Mouse (Mus musculus) v-Abl transformed pro-B cells (cell line): Measurements from ENCODE around the gene Klf2.

ENCODE experiments used
- in situ Hi-C, 2 experiments: fragments of 400-800 bp; cut with MboI; formaldehyde crosslinking; loops; one replicate each; pipeline ENCODE4 v1.15.1; 2025; ENCODE audit not compliant: unreplicated experiment in 2 of 2

Klf2 gene

DNA sequence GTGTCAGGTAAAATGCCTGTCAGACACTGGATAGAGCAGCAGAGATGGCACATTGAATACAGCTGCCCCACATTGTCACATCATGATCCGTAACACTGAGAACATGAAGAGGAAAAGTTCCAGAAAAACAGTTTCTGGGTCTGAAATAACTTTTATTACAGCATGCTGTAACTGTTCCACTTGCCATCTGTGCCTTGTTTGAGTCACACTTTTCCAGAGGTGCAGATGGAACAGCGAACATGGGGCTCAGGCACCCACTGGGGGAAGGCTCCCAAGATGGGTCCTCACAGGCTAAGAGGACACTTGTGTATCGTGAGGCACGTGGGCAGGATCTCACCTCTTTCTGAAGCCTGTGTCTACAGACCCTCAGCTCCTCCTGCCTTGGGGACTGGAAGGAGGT, 43.9 kb downstream of the Klf2 start:
- in situ Hi-C loops = loop anchor here in 1 of 2 experiments (10.0 kb wide), 1 partner anchor 658 kb away; the partner anchor contains the start of gene B3gnt3

DNA sequence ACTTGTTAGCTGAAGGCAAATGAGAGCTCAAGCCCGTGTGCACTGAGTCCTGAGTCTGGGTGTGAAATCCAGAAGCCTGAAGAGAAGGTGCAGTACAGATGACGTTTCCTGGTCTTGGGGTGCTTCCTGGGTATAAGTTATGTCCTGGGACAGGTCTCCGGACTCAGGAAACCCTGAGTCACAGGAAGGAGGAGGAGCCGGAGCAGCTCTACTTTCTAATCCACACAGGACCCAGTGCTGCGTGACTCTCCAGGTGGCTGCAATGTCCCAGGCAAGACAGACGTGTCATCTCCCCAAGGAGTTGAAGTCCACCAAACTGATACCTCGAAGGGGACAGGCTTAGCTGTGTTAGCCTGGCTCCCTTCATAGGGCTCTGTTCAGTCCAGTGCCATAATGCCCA, 44.6 kb downstream of the Klf2 start:
- in situ Hi-C loops = loop anchor here in 1 of 2 experiments (10.0 kb wide), 1 partner anchor 659 kb away; the partner anchor contains the start of gene B3gnt3

DNA sequence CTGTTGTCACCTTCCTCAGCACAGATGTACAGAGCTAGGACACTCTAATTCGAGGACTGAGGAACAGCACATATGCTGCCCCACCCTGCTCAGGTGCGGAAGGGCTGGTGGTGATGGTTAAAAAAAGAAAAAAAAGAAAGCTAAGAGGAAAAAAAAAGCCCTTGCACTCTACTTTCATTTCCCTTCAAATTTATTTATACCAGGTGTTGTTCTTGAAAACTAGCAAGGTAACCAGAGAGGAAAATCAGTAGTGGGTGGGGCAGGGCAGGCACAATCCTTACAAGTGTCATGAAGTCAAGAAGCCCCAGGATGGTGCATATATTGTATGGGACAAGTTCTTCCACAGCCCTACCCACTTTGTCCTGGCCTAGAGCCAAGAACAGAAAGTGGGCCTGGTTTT, 46.2 kb downstream of the Klf2 start:
- in situ Hi-C loops = loop anchor here (5.0 to 10.0 kb wide), 4 partner anchors 98 to 660 kb away; partner anchors contain the start of gene B3gnt3 (in 1 of the 2)

DNA sequence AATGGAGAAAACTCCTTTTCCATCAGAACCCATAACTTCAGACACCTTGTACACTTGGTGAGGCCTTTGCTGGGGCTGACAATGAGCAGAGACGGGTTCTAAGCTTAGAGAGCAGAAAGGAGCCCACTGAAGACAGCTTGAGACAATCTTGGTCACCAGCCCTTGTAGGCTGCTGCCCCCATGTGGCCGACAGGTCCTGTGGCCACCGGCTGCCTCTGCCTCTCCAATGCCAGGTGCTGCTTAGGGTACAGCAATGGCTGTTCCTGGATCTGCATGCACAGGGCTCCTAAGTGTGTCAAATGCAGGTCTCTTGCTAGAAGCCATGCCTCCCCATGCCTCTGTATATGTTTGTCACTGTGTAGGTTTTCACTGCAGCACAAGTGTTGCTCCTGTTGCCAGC, 47.0 kb downstream of the Klf2 start:
- in situ Hi-C loops = loop anchor here (5.0 to 10.0 kb wide), 4 partner anchors 99 to 661 kb away; partner anchors contain the start of gene B3gnt3 (in 1 of the 2)

DNA sequence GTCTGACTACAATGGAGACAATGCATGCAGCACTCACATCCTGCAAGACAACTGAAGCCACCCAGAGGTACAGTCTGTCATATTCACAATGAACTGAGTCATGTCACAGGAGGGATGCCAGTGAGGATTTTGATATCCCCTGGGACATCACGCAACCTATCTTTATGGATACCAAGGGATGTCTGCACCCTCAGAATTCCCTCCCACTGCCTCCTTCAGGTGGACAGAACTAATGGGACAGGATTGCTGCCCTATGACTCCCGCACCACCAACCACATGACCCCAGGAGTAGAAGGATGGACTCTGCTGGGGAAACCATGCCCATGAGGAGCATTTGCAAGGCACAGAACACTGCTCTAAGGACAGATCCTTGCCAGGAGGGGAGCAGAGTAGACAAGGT, 47.6 kb downstream of the Klf2 start:
- in situ Hi-C loops = loop anchor here (5.0 to 10.0 kb wide), 4 partner anchors 99 to 662 kb away; partner anchors contain the start of gene B3gnt3 (in 1 of the 2)
